Mouse (Mus musculus) limb, embryonic 12.5 days (tissue): ENCODE results near the gene Olfr618. TPM values are rescaled to one million over a fixed set of nuclear protein-coding genes. Genes with fewer than 3 reads are reported as not detected.
"Not testable (repeated sequence)": the region's sequence is repeated elsewhere in the genome, so short reads cannot be mapped to it uniquely, and the experiment has no call there.

ENCODE experiments used
- ATAC-seq: fragments of 200-750 bp; cut with Nextera tagmentation; 2 replicates; pipeline ENCODE4 v1.8.0; 2017; ENCODE audit warnings: low read depth, moderate TSS enrichment; ENCODE audit not compliant: insufficient number of reproducible peaks, insufficient read depth, low FRiP score, low TSS enrichment
- H3K27ac ChIP-seq: fragments of 300-500 bp; sonication (generic); 2 replicates; pipeline ENCODE4 v1.5.1; 2016; ENCODE audit warnings: mild to moderate bottlenecking, moderate library complexity
- H3K27me3 ChIP-seq: fragments of 300-500 bp; sonication (generic); 2 replicates; pipeline ENCODE4 v1.6.1; 2016; ENCODE audit warnings: mild to moderate bottlenecking, moderate library complexity
- H3K36me3 ChIP-seq: fragments of 300-500 bp; sonication (generic); 2 replicates; pipeline ENCODE4 v1.6.1; 2016; ENCODE audit warnings: mild to moderate bottlenecking, moderate library complexity
- H3K4me1 ChIP-seq: fragments of 300-500 bp; sonication (generic); replicated peaks from 2 replicates; pipeline ENCODE4 v1.6.1; 2016
- H3K4me2 ChIP-seq: fragments of 300-500 bp; sonication (generic); 2 replicates; pipeline ENCODE4 v1.6.1; 2016; ENCODE audit warnings: mild to moderate bottlenecking, moderate library complexity
- H3K4me3 ChIP-seq: fragments of 300-500 bp; sonication (generic); replicated peaks from 2 replicates; pipeline ENCODE4 v1.5.1; 2016; ENCODE audit warnings: mild to moderate bottlenecking
- H3K9ac ChIP-seq: fragments of 300-500 bp; sonication (generic); replicated peaks from 2 replicates; pipeline ENCODE4 v1.6.1; 2016; ENCODE audit warnings: mild to moderate bottlenecking, moderate library complexity
- H3K9me3 ChIP-seq: fragments of 300-500 bp; sonication (generic); 2 replicates; pipeline ENCODE4 v1.6.1; 2016; ENCODE audit warnings: mild to moderate bottlenecking, moderate library complexity
- WGBS: fragments of 180-500 bp; shearing (Covaris S2); methylation state at CpG from one replicate; pipeline ENCODE4 v1.1.7; 2016; 5-methylcytosine and 5-hydroxymethylcytosine counted together
- polyA plus RNA-seq: library from polyadenylated mRNA; unstranded; fragments of >200 nt; fragmentation: Nextera tagmentation; extraction: Ambion mirVana; gene quantifications from 2 replicates; pipeline ENCODE4 v1.2.1, GENCODE M21; 2016

Olfr618 gene
- not detected in 2 replicates for polyA plus RNA-seq

- Histone ChIP-seq H3K27ac (no peak within 1 kb of the TSS), H3K4me2 (no peak within 1 kb of the TSS), H3K9me3 (no peaks in the 10 kb centered on the region), H3K36me3 (no peaks in the 10 kb centered on the region), H3K9ac (no peak within 1 kb of the TSS), H3K27me3 (no peaks in the 10 kb centered on the region), H3K4me1 (no peaks in the 10 kb centered on the region), H3K4me3 (no peak within 1 kb of the TSS)
- WGBS: 66% methylated on average over 2 of the region's 2 CpGs
- no peak for ATAC-seq
Measured at GRCm38 (mm10) chr7:103589803-103590202, at the start of gene Olfr618. Gene Olfr618 (plus strand): TSS chr7:103590103.

GRCm38 (mm10) chr7:103542617-103543016 is 47.3 kb upstream of the Olfr618 start, which contains the start of gene Olfr612:
Gene Olfr612 (minus strand): TSS chr7:103542717.
- not testable (repeated sequence) for H3K4me3 ChIP-seq, ATAC-seq, H3K36me3 ChIP-seq, H3K9me3 ChIP-seq, H3K4me2 ChIP-seq, H3K27me3 ChIP-seq, H3K27ac ChIP-seq, H3K4me1 ChIP-seq, H3K9ac ChIP-seq
- WGBS: 81% methylated on average over 2 of the region's 2 CpGs

- no peak for ATAC-seq
- no peaks in the 10 kb centered on the region for H3K4me1 ChIP-seq
- no peak within 1 kb of the TSS for H3K4me2 ChIP-seq
- no peak within 1 kb of the TSS for H3K27ac ChIP-seq
- WGBS: 80% methylated on average over 2 of the region's 2 CpGs
- H3K9me3 ChIP-seq: 0 out of 2 replicates have a peak, but pooled peaks cover 4% of the 10 kb centered on the region
- H3K27me3 ChIP-seq: no peaks in the 10 kb centered on the region
- H3K4me3 ChIP-seq: no peak within 1 kb of the TSS
- H3K36me3 ChIP-seq: no peaks in the 10 kb centered on the region
- no peak within 1 kb of the TSS for H3K9ac ChIP-seq
Measured at GRCm38 (mm10) chr7:103547774-103548173, 42.1 kb upstream of the Olfr618 start, which contains the start of gene Olfr613. Gene Olfr613 (plus strand): TSS chr7:103548074.

- Histone ChIP-seq H3K9me3 (no peaks in the 10 kb centered on the region), H3K4me1 (no peaks in the 10 kb centered on the region), H3K9ac (no peak within 1 kb of the TSS), H3K4me2 (no peak within 1 kb of the TSS), H3K27ac (no peak within 1 kb of the TSS), H3K27me3 (no peaks in the 10 kb centered on the region), H3K36me3 (no peaks in the 10 kb centered on the region), H3K4me3 (no peak within 1 kb of the TSS)
- WGBS: 85% methylated on average over 2 of the region's 2 CpGs
- no peak for ATAC-seq
Measured at GRCm38 (mm10) chr7:103555779-103556178, 34.1 kb upstream of the Olfr618 start, which contains the start of gene Olfr615. Gene Olfr615 (plus strand): TSS chr7:103556079.

- Histone ChIP-seq H3K9me3 (no peaks in the 10 kb centered on the region), H3K36me3 (no peaks in the 10 kb centered on the region), H3K4me2 (no peak within 1 kb of the TSS), H3K4me3 (no peak within 1 kb of the TSS), H3K27ac (no peak within 1 kb of the TSS), H3K9ac (no peak within 1 kb of the TSS), H3K4me1 (no peaks in the 10 kb centered on the region), H3K27me3 (no peaks in the 10 kb centered on the region)
- 71% methylated on average over 3 of the region's 3 CpGs for WGBS
- ATAC-seq: no peak
Measured at GRCm38 (mm10) chr7:103569043-103569442, 20.9 kb upstream of the Olfr618 start, which contains the start of gene Olfr616. Gene Olfr616 (minus strand): TSS chr7:103569143.

- Histone ChIP-seq H3K9ac (no peak within 1 kb of the TSS), H3K36me3 (no peaks in the 10 kb centered on the region), H3K4me1 (no peaks in the 10 kb centered on the region), H3K27ac (no peak within 1 kb of the TSS), H3K4me2 (no peak within 1 kb of the TSS), H3K4me3 (no peak within 1 kb of the TSS), H3K27me3 (no peaks in the 10 kb centered on the region), H3K9me3 (no peaks in the 10 kb centered on the region)
- WGBS: 83% methylated on average over 1 of the region's 1 CpGs
- ATAC-seq: no peak
Measured at GRCm38 (mm10) chr7:103572761-103573160, 17.1 kb upstream of the Olfr618 start, which contains the start of gene Olfr617. Gene Olfr617 (plus strand): TSS chr7:103573061.

- no peaks in the 10 kb centered on the region for H3K9me3 ChIP-seq
- no peaks in the 10 kb centered on the region for H3K36me3 ChIP-seq
- no peaks in the 10 kb centered on the region for H3K27me3 ChIP-seq
- no peak for ATAC-seq
- H3K9ac ChIP-seq: no peak within 1 kb of the TSS
- no peak within 1 kb of the TSS for H3K4me3 ChIP-seq
- no peak within 1 kb of the TSS for H3K27ac ChIP-seq
- no peaks in the 10 kb centered on the region for H3K4me1 ChIP-seq
- H3K4me2 ChIP-seq: no peak within 1 kb of the TSS
Measured at GRCm38 (mm10) chr7:103600275-103600674, 10.4 kb downstream of the Olfr618 start, which contains the start of gene Olfr619. Gene Olfr619 (plus strand): TSS chr7:103600575.

- Histone ChIP-seq H3K4me3 (no peak overlapping the region), H3K4me1 (no peaks in the 10 kb centered on the region), H3K27ac (no peak overlapping the region), H3K4me2 (no peak overlapping the region), H3K9me3 (no peaks in the 10 kb centered on the region), H3K36me3 (no peaks in the 10 kb centered on the region), H3K27me3 (no peaks in the 10 kb centered on the region), H3K9ac (no peak overlapping the region)
- 86% methylated on average over 2 of the region's 2 CpGs for WGBS
- ATAC-seq: no peak
Measured at GRCm38 (mm10) chr7:103607425-103607824, 17.5 kb downstream of the Olfr618 start.

GRCm38 (mm10) chr7:103612434-103612833 is 22.5 kb downstream of the Olfr618 start, which contains the start of gene Olfr620:
Gene Olfr620 (minus strand): TSS chr7:103612534.
- no peak within 1 kb of the TSS for H3K4me3 ChIP-seq
- no peak within 1 kb of the TSS for H3K9ac ChIP-seq
- no peaks in the 10 kb centered on the region for H3K9me3 ChIP-seq
- H3K4me1 ChIP-seq: no peaks in the 10 kb centered on the region
- H3K27ac ChIP-seq: no peak within 1 kb of the TSS
- 74% methylated on average over 2 of the region's 2 CpGs for WGBS
- no peaks in the 10 kb centered on the region for H3K36me3 ChIP-seq
- H3K4me2 ChIP-seq: no peak within 1 kb of the TSS
- ATAC-seq: no peak
- no peaks in the 10 kb centered on the region for H3K27me3 ChIP-seq

- no peak overlapping the region for H3K27ac ChIP-seq
- H3K36me3 ChIP-seq: no peaks in the 10 kb centered on the region
- H3K4me3 ChIP-seq: no peak overlapping the region
- H3K27me3 ChIP-seq: no peaks in the 10 kb centered on the region
- no peak for ATAC-seq
- no peak overlapping the region for H3K4me2 ChIP-seq
- no peaks in the 10 kb centered on the region for H3K9me3 ChIP-seq
- no peak overlapping the region for H3K9ac ChIP-seq
- H3K4me1 ChIP-seq: no peaks in the 10 kb centered on the region
Measured at GRCm38 (mm10) chr7:103636795-103637194, 46.9 kb downstream of the Olfr618 start.

GRCm38 (mm10) chr7:103642602-103643001 is 52.7 kb downstream of the Olfr618 start, which contains the start of gene Olfr622:
Gene Olfr622 (minus strand): TSS chr7:103642702.
- H3K9ac ChIP-seq: no peak within 1 kb of the TSS
- no peaks in the 10 kb centered on the region for H3K4me1 ChIP-seq
- H3K4me3 ChIP-seq: no peak within 1 kb of the TSS
- 89% methylated on average over 1 of the region's 1 CpGs for WGBS
- no peaks in the 10 kb centered on the region for H3K27me3 ChIP-seq
- H3K9me3 ChIP-seq: no peaks in the 10 kb centered on the region
- H3K27ac ChIP-seq: no peak within 1 kb of the TSS
- no peak for ATAC-seq
- no peaks in the 10 kb centered on the region for H3K36me3 ChIP-seq
- H3K4me2 ChIP-seq: no peak within 1 kb of the TSS

- Histone ChIP-seq H3K9ac (no peak overlapping the region), H3K9me3 (no peaks in the 10 kb centered on the region), H3K4me1 (no peaks in the 10 kb centered on the region), H3K36me3 (no peaks in the 10 kb centered on the region), H3K4me3 (no peak overlapping the region), H3K4me2 (no peak overlapping the region), H3K27ac (no peak overlapping the region), H3K27me3 (no peaks in the 10 kb centered on the region)
- no peak for ATAC-seq
- 81% methylated on average over 4 of the region's 4 CpGs for WGBS
Measured at GRCm38 (mm10) chr7:103644070-103644469, 54.2 kb downstream of the Olfr618 start.
